Mouse (Mus musculus): Measurements from ENCODE around the gene Olfr761. TPM values are rescaled to one million over a fixed set of nuclear protein-coding genes. Genes with fewer than 3 reads are reported as not detected.

Olfr761 gene
- not detected in 2 replicates for polyA plus RNA-seq (2012; rRNA removed)

DNA sequence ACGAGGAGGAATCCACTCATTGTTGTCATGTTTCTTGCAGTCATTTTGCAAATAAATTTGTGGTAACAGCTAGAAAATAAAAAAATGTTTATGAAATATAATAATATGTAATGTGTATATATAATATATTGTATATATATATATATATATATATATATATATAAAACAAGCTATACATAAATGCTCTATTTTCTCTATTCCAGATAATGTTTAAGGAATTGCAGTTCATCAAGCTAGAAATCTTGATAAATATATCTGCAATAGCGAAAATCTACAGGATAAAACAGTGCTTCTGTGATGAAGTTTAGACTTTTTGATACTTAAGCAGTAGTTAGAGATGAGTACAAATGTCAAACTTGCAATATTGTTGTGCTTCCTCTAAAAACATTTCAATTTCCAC lies at the start of gene Olfr761:
Gene Olfr761, minus strand, starts transcription at position 101 of the 400 bp plus-strand sequence.

DNA sequence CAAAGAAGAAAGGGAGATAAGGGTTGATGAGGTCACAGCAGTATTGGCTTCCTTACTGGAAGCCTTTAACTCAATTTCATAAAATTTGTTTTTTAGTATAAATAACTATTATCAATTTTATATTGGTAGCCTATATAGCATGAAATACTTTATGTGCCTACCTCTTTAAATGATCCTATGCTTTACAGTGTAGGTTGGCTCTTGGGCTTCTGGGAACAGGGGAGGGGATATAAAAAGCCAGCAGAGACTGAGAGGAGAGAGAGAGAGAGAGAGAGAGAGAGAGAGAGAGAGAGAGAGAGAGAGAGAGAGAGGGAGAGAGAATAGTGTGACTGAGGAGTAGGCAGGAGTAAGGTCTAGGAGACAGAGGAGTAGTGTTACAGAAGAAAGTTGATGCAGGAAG lies 32.6 kb downstream of the Olfr761 start, which contains the start of gene Olfr128:
Gene Olfr128, plus strand, starts transcription at position 301 of the 400 bp plus-strand sequence.

Other genes with a start within 250 kb of the Olfr761 start
- not detected in 2 replicates for gene Olfr120, start 231.3 kb downstream of the Olfr761 start, polyA plus RNA-seq (2012; rRNA removed)
- gene Olfr121, start 204.2 kb downstream of the Olfr761 start, polyA plus RNA-seq (2012; rRNA removed) = not detected in 2 replicates
- gene Olfr122, start 184.5 kb downstream of the Olfr761 start, polyA plus RNA-seq (2012; rRNA removed) = not detected in 2 replicates
- gene Olfr123, start 159.6 kb downstream of the Olfr761 start, polyA plus RNA-seq (2012; rRNA removed) = not detected in 2 replicates
- gene Olfr124, start 153.2 kb downstream of the Olfr761 start, polyA plus RNA-seq (2012; rRNA removed) = not detected in 2 replicates
- not detected in 2 replicates for gene Olfr125, start 120.1 kb downstream of the Olfr761 start, polyA plus RNA-seq (2012; rRNA removed)
- gene Olfr126, start 105.6 kb downstream of the Olfr761 start, polyA plus RNA-seq (2012; rRNA removed) = not detected in 2 replicates
- gene Olfr127, start 52.6 kb downstream of the Olfr761 start, polyA plus RNA-seq (2012; rRNA removed) = not detected in 2 replicates
- not detected in 2 replicates for gene Olfr128, start 32.5 kb downstream of the Olfr761 start, polyA plus RNA-seq (2012; rRNA removed)
- gene Olfr129, start 107.0 kb upstream of the Olfr761 start, polyA plus RNA-seq (2012; rRNA removed) = not detected in 2 replicates
- gene Olfr130, start 110.8 kb upstream of the Olfr761 start, polyA plus RNA-seq (2012; rRNA removed) = not detected in 2 replicates
- not detected in 2 replicates for gene Olfr131, start 135.6 kb upstream of the Olfr761 start, polyA plus RNA-seq (2012; rRNA removed)
- not detected in 2 replicates for gene Olfr132, start 181.4 kb upstream of the Olfr761 start, polyA plus RNA-seq (2012; rRNA removed)
- gene Olfr133, start 192.2 kb upstream of the Olfr761 start, polyA plus RNA-seq (2012; rRNA removed) = not detected in 2 replicates
- gene Olfr134, start 218.3 kb upstream of the Olfr761 start, polyA plus RNA-seq (2012; rRNA removed) = not detected in 2 replicates

Data from liver, embryonic 18 days (tissue).